Mouse (Mus musculus): Measurements from ENCODE around the gene Itgb3bp.

DNA sequence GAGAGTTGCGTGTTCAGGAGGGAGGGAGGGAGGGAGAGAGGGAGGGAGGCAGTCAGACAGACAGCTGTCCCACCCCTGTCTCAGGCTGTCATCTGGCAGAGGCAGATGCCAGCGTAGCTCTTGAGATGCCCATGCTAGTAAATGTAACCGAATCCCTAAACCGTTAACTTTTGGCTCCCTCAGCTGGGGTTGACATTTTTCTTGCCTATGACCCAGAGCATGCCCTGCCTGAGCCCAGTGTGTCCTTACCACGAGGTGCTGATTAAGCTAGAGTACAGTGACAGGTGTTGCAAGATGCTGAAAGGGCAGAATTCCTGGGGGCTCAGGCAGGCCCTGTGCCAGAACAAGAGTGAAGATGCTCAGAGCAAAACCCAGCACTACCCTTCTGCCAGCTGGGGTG, 44.8 kb upstream of the Itgb3bp start:
- no peak for TF ChIP-seq ZNF384 (IDR thresholded peaks at IDR 0.05; ENCODE audit: low read depth, low read length)
- TF ChIP-seq HCFC1 (IDR thresholded peaks at IDR 0.05; ENCODE audit: borderline replicate concordance, insufficient read depth, low read length): no peak
- no peak for TF ChIP-seq CHD2 (IDR thresholded peaks at IDR 0.05; ENCODE audit: low read depth, low read length)
- no peak for TF ChIP-seq MAFK (IDR thresholded peaks at IDR 0.05; ENCODE audit: insufficient read depth, low read depth, low read length)
